Mouse (Mus musculus) left cerebral cortex, postnatal 14 days (tissue): Measurements from ENCODE around the gene Krt87. TPM values are rescaled to one million over a fixed set of nuclear protein-coding genes. Genes with fewer than 3 reads are reported as not detected.

ENCODE experiments used
- DNase-seq, 2 experiments: peaks; one replicate each; pipeline ENCODE4 v3.0.0; 2021 to 2022; ENCODE audit warnings: low spot score in 2 of 2, mixed read lengths in 1 of 2
- intact Hi-C: fragments of 180-260 bp; cut with DNase I; formaldehyde crosslinking; loops from one replicate; pipeline ENCODE4 v1.15.1; 2025
- total RNA-seq, 2 experiments: library from RNA; stranded (reverse); gene quantifications; 2 replicates each; pipeline ENCODE4 v1.2.3; 2021

Gene Krt87
- total RNA-seq, 2 experiments from 2014 or later = 0.15 TPM; not detected in 1

DNA sequence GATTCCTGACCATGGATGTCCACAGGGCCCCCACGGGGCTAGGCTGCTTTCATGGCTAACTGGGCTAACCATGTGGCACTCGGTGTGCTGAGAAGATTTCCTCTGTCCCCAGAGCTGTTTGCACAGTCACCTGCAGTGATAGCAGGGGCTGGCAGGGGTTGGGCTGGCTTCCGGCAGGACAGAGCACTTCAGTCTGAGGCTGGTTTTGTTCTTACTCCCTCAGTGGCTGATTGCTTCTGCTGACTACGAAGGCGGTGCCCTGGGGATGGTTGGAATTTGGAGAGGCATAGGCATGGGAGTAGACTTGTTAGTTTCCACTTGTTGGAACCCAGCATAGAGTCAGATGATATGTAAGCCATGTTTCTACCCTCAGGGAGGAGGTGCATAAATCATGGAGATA is 13.7 kb downstream of the Krt87 start:
- intact Hi-C loops = no loop called here
- DNase-seq = no peak

DNA sequence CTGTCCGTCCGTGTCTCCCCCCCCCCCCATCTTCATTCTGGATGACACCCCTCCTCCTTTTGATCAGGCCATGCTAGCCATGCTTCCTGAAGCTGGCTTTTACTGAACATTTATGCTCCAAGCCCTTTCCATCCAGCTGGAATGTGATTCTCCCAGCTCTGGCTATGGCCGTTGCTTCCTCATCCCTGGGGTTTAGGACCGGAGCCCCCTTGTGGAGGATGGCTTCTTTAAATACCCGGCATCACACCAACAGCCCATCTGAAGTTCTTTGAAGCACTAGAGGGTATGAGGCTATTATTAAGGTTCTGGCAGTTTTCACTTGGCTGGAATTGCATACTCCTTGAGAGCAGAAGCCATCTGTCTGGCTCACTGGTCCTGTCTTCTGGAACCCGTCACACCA is 17.7 kb downstream of the Krt87 start:
- DNase-seq = peak; percentile 23 to 30
- intact Hi-C loops = no loop called here

GRCm38 (mm10) chr15:101418950-101419349 is 19.7 kb downstream of the Krt87 start:
- intact Hi-C loops = no loop called here
- DNase-seq = peak; percentile 25 to 72

- intact Hi-C loops = no loop called here
- no peak for DNase-seq
Measured at GRCm38 (mm10) chr15:101414807-101415565, 23.6 kb downstream of the Krt87 start.

GRCm38 (mm10) chr15:101413916-101414635 is 24.5 kb downstream of the Krt87 start:
- intact Hi-C loops = no loop called here

DNA sequence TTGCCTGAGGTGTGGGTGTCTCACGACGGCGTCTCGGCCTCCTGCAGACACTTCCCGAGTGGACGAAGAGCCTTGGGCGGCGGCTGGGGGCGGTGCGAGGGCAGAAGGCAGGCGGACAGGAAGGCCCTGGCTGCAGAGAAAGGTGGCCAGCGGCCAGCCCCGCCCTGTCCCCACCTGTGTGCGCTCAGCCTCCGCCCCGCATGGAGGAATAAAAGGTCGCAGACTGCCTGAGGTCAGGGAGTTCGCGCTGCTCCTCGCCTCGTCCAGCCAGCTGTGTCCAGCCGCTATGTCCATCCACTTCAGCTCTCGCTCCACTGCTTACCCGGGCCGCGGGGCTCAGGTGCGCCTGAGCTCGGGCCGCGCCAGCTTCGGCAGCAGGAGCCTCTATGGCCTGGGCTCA is 26.4 kb downstream of the Krt87 start:
- no peak for DNase-seq
- intact Hi-C loops = no loop called here

More at GRCm38 (mm10) chr15:101413916-101414635, 24.5 kb downstream of the Krt87 start:
- no peak for DNase-seq

GRCm38 (mm10) chr15:101410775-101411174 is 27.8 kb downstream of the Krt87 start, which contains the start of gene Krt7:
TSS of gene Krt7 (plus strand) at chr15:101411043.
- no peak for DNase-seq
- intact Hi-C loops = no loop called here

- no peak for DNase-seq
- intact Hi-C loops = no loop called here
Measured at GRCm38 (mm10) chr15:101398269-101398668, 40.3 kb downstream of the Krt87 start.

DNA sequence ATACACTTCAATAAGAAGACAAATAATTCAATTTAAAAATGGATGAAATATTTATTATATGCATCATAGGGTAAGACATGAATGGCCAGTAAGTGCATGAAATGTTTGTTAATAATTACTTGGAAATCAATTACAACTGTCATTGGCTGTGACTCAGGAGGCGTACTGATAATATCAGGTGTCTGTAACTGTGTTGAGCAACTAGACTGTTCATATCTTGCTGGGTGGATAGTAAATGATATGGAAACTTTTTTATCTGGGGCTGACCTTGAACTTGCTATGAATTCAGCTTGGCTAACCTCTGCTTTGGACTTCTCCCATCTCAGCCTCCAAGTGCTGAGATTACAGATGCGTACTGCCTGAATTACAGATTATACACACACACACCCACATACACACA is 40.9 kb downstream of the Krt87 start:
- intact Hi-C loops = no loop called here
- no peak for DNase-seq

DNA sequence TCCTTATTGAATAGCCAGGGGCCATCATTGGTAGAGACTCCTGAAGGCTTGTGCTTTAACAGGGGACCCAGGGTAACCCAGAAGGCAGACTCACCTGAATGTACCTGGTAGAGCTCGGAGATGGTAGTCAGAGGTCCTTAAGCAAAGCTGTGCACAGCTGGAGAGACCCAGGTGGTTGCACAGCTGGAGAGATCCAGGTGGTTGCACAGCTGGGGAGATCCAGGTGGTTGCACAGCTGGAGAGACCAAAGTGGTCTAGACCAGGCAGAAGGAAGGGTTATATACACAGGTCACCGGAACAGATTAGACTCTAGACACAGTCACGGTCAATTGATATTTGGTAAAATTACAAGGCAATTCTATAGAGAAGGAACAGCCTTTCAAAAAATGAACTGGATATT is 41.7 kb downstream of the Krt87 start:
- no peak for DNase-seq

DNA sequence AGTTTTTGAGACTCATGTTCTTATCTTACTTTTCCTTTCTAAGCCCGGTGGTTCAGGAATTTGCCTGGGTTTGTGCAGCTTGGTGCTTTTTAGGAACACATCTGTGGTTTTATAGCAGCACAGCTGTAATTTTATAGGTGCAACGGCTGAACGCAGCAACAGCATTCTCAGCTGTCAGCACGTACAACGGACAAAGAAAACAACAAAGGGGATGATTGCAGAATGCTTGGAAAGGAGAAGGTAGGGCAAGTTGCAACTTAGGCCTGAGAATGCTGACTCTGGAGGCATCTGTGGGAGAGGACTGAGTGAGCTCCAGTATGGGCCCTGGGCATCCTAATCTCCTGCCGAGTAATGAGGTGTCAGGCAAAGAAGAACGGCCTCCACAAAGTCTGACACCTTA is 42.1 kb downstream of the Krt87 start:
- no peak for DNase-seq

More for the DNA sequence above, 41.7 kb downstream of the Krt87 start:
- intact Hi-C loops = no loop called here

GRCm38 (mm10) chr15:101394908-101395307 is 43.7 kb downstream of the Krt87 start:
- DNase-seq = no peak
- intact Hi-C loops = no loop called here

More for the DNA sequence above, 42.1 kb downstream of the Krt87 start:
- intact Hi-C loops = no loop called here

DNA sequence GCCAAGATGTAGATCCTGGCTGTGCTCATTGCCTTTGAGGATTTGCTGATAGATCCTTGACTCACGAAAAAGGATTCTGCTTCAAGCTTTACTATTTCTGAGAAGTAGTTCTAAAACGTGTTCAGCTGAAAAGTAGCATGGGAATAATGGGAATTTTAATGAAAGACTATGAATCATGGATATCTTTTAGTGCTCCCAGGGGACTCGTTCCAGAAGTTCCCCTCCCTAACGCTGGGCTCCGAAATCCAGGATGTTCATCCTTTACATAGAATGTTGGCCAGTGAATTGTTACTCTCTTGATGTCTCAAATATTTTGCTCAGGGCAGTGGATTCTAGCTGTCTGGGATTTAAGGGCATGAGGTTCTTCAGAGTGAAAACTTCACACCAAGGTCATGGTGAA is 46.4 kb downstream of the Krt87 start:
- intact Hi-C loops = no loop called here
- no peak for DNase-seq

- intact Hi-C loops = no loop called here
- DNase-seq = no peak
Measured at GRCm38 (mm10) chr15:101390203-101390602, 48.4 kb downstream of the Krt87 start.

- intact Hi-C loops = no loop called here
- peak in 1 of 2 experiments; percentile 41 for DNase-seq
Measured at GRCm38 (mm10) chr15:101388034-101388541, 50.5 kb downstream of the Krt87 start.

DNA sequence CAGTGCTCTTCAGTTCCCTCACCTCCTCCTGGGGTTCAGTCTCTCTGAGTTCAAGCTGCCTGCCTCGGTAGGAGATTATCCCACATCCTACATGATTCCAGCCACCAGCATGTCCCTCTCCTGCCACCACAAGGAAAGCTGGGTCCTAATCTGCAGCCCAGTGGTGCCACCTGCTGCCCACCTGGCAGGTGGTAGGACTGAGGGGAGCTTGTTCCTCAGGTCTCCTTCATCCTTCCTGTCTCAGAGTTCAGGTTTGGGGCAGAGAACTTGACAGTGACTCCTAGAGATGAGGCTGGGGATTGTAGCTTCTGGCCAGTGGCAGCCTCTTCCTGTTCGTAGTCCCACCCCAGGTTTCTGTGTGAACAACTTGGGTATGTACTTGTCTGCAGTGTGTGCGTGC is 51.4 kb downstream of the Krt87 start:
- intact Hi-C loops = loop anchor here (2.0 kb wide), 1 partner anchor 48 kb away; no protein-coding TSS in a partner anchor
- DNase-seq = no peak

- peak in 1 of 2 experiments; percentile 50 for DNase-seq
- intact Hi-C loops = no loop called here
Measured at GRCm38 (mm10) chr15:101385064-101385463, 53.5 kb downstream of the Krt87 start.

- intact Hi-C loops = no loop called here
- no peak for DNase-seq
Measured at GRCm38 (mm10) chr15:101384610-101385009, 54.0 kb downstream of the Krt87 start.

GRCm38 (mm10) chr15:101382811-101383210 is 55.8 kb downstream of the Krt87 start:
- no peak for DNase-seq
- intact Hi-C loops = no loop called here

DNA sequence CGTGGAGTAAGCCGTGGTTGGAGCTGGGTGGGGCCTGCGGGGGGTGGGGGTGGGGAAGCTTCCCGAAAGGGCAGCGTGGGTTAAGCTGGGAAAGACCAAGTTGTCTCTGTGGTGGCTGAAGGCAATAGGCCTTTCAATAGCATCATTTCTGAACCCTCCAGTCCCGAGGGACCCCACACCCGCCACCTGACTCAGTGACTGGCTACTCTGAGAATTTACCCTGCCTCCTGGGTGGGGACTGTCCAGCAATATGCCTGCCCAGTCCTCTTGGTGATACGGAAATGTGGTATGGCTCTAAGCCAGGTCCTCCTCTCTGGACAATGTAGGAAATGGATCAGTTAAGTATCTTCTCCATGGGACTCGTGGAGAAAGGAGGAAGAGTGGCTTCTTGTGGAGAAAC is 56.8 kb downstream of the Krt87 start:
- no peak for DNase-seq

More for the DNA sequence above, 56.8 kb downstream of the Krt87 start:
- intact Hi-C loops = no loop called here
